Mouse (Mus musculus): ENCODE measurements at regions not wholly inside any gene's neighbourhood (a gene's known extent, or its start where the extent isn't known, plus 50 kb on each side); places are given as distances from the start of the nearest gene placed in this dataset.

DNA sequence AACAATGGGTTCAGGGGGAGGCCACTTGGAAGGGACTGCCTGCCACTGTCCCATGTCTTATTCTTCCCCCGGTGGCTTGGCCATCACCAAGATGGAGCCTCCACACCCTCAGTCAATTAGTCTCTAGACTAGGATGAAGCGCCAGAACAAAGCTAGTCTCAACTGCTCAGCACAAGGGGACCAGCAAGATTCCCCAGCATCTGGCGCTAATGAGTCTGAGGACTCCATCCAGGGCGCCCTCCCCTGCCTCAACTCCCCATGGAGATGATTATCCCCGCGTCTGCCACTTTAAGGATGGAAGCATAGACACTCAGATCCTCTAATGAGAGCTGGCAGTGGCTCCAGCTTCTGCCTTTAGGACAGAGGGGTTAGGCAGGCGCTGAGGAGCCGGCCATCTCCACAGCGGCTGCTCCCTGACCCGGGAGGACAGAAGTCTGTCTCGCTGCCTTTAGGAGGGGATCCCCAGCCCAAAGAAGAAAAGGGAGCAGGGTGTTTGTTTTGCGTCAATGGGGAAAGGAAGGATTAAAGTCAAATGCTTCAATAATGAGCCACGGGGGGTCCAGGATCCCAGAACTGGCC, 81.7 kb upstream of the Rbm19 start:
- Histone ChIP-seq H3K4me2 (replicated peaks; ENCODE audit: low read depth, low read length) (no peak overlapping the region), H3K36me3 (ENCODE audit: control insufficient read depth, insufficient read depth, low read length) (no peaks in the 10 kb centered on the region), H3K9ac (replicated peaks; ENCODE audit: low read depth, low read length) (no peak overlapping the region), H3K27ac (ENCODE audit: low read length) (no peak overlapping the region), H3K4me3 (ENCODE audit: low read depth, low read length) (no peak overlapping the region), H3K4me1 (ENCODE audit: control insufficient read depth, insufficient read depth, low read length) (no peaks in the 10 kb centered on the region), H3K9me3 (ENCODE audit: control insufficient read depth, low read depth, low read length) (no peaks in the 10 kb centered on the region), H3K27me3 (ENCODE audit: control insufficient read depth, insufficient read depth, low read length) (no peaks in the 10 kb centered on the region)
- 27% methylated on average over 13 of the region's 13 CpGs for WGBS
- no peak for ATAC-seq (ENCODE audit: insufficient number of reproducible peaks, insufficient read depth, low FRiP score, low read depth)

GRCm38 (mm10) chr5:120035251-120035650, 81.0 kb upstream of the Rbm19 start:
- Histone ChIP-seq H3K27ac (ENCODE audit: low read length) (no peak overlapping the region), H3K4me3 (ENCODE audit: low read depth, low read length) (no peak overlapping the region), H3K36me3 (ENCODE audit: control insufficient read depth, insufficient read depth, low read length) (no peaks in the 10 kb centered on the region), H3K4me2 (replicated peaks; ENCODE audit: low read depth, low read length) (no peak overlapping the region), H3K27me3 (ENCODE audit: control insufficient read depth, insufficient read depth, low read length) (no peaks in the 10 kb centered on the region), H3K4me1 (ENCODE audit: control insufficient read depth, insufficient read depth, low read length) (no peaks in the 10 kb centered on the region), H3K9ac (replicated peaks; ENCODE audit: low read depth, low read length) (no peak overlapping the region), H3K9me3 (ENCODE audit: control insufficient read depth, low read depth, low read length) (no peaks in the 10 kb centered on the region)
- WGBS = 87% methylated on average over 3 of the region's 3 CpGs
- ATAC-seq (ENCODE audit: insufficient number of reproducible peaks, insufficient read depth, low FRiP score, low read depth) = no peak

DNA sequence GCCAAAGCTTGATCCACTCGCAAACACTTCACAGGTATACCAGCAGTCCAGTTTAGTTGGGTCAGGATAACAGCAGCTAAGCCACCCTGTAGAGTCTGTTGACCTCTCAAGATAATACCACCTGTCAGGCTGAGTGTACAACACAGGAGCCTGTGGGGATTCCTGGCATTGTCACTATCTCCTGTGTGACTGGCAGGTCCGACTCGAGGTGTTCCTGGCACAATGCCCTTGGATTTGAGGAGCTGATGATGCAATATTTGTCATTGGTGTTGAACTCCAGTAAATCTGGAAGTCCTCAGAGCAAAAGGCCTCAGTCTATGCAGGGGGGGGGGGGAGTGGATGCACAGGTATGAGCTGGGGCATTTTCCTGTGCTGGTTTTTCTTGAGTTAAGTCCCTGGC, 78.5 kb upstream of the Rbm19 start:
- Histone ChIP-seq H3K4me1 (ENCODE audit: control insufficient read depth, insufficient read depth, low read length) (no peaks in the 10 kb centered on the region), H3K4me2 (replicated peaks; ENCODE audit: low read depth, low read length) (no peak overlapping the region), H3K4me3 (ENCODE audit: low read depth, low read length) (no peak overlapping the region), H3K27ac (ENCODE audit: low read length) (no peak overlapping the region), H3K36me3 (ENCODE audit: control insufficient read depth, insufficient read depth, low read length) (no peaks in the 10 kb centered on the region), H3K27me3 (ENCODE audit: control insufficient read depth, insufficient read depth, low read length) (no peaks in the 10 kb centered on the region), H3K9me3 (ENCODE audit: control insufficient read depth, low read depth, low read length) (no peaks in the 10 kb centered on the region; the same call in 1 of the 2 replicates), H3K9ac (replicated peaks; ENCODE audit: low read depth, low read length) (no peak overlapping the region)
- ATAC-seq (ENCODE audit: insufficient number of reproducible peaks, insufficient read depth, low FRiP score, low read depth) = no peak
- 83% methylated on average over 3 of the region's 3 CpGs for WGBS

DNA sequence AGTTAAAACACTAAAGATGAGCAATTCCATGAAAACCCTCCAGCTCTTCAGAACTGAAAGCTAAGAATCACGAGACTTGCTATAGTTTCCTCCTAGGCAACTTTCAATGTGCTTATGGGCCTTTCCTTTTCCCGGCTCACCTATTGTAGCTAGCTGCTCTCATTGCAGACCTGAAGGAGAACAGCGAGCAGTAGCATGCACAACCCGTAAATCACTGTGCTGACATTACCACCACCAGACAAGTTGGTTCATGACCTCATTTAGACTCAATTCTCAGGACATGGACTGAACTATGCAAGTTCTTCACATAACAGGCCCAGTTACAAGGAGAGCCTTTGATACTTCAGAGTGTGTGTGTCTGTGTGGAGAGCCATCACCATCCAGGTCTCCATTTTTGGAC, 72.5 kb upstream of the Rbm19 start:
- Histone ChIP-seq H3K36me3 (ENCODE audit: control insufficient read depth, insufficient read depth, low read length) (no peaks in the 10 kb centered on the region), H3K27me3 (ENCODE audit: control insufficient read depth, insufficient read depth, low read length) (no peaks in the 10 kb centered on the region), H3K4me1 (ENCODE audit: control insufficient read depth, insufficient read depth, low read length) (no peaks in the 10 kb centered on the region), H3K9ac (replicated peaks; ENCODE audit: low read depth, low read length) (no peak overlapping the region), H3K9me3 (ENCODE audit: control insufficient read depth, low read depth, low read length) (no peaks in the 10 kb centered on the region; the same call in 1 of the 2 replicates), H3K27ac (ENCODE audit: low read length) (no peak overlapping the region), H3K4me3 (ENCODE audit: low read depth, low read length) (no peak overlapping the region), H3K4me2 (replicated peaks; ENCODE audit: low read depth, low read length) (no peak overlapping the region)
- whole genome bisulfite sequencing = 74% methylated on average over 4 of the region's 4 CpGs
- no peak for ATAC-seq (ENCODE audit: insufficient number of reproducible peaks, insufficient read depth, low FRiP score, low read depth)

GRCm38 (mm10) chr5:120049063-120049781, 67.0 kb upstream of the Rbm19 start:
- Histone ChIP-seq H3K9ac (replicated peaks; ENCODE audit: low read depth, low read length) (no peak overlapping the region), H3K4me1 (ENCODE audit: control insufficient read depth, insufficient read depth, low read length) (no peaks in the 10 kb centered on the region), H3K27ac (ENCODE audit: low read length) (no peak overlapping the region), H3K27me3 (ENCODE audit: control insufficient read depth, insufficient read depth, low read length) (no peaks in the 10 kb centered on the region), H3K36me3 (ENCODE audit: control insufficient read depth, insufficient read depth, low read length) (no peaks in the 10 kb centered on the region), H3K9me3 (ENCODE audit: control insufficient read depth, low read depth, low read length) (no peaks in the 10 kb centered on the region), H3K4me3 (ENCODE audit: low read depth, low read length) (no peak overlapping the region), H3K4me2 (replicated peaks; ENCODE audit: low read depth, low read length) (no peak overlapping the region)
- ATAC-seq (ENCODE audit: insufficient number of reproducible peaks, insufficient read depth, low FRiP score, low read depth) = no peak
- WGBS = 74% methylated on average over 7 of the region's 7 CpGs

DNA sequence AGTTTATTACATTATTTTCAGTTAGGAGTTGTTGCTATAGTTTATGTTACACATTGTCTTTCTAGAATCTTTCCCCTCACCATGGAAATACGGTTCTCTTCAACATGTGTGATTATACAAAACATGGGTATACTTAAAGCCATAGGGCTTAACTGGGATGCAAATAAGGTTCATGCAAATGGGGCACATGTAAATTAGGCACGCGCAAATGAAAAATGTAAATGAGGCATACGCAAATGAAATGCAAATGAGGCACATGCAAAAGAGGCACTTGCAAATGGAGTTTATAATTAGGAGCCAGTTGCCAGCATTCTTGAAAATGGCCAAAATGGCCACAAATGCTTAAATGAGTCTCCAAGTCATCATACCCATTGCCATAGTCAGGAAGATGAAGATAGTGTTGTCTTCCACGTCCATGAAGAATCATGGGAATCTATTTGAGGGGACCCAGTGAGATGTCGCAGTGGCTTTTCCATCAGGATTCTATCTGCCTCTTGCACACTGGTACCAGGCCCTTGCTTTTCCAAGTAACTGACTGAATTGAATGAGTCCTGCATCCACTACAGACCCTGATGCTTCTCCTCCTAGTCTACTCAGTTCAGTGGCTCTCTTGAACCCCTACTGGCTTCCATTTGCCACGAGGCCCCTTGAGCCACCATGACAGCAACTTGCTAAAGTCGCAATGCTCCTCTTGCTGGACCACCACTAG, 65.4 kb upstream of the Rbm19 start:
- Histone ChIP-seq H3K9ac (replicated peaks; ENCODE audit: low read depth, low read length) (no peak overlapping the region), H3K4me3 (ENCODE audit: low read depth, low read length) (no peak overlapping the region), H3K9me3 (ENCODE audit: control insufficient read depth, low read depth, low read length) (no peaks in the 10 kb centered on the region), H3K27ac (ENCODE audit: low read length) (no peak overlapping the region), H3K4me1 (ENCODE audit: control insufficient read depth, insufficient read depth, low read length) (no peaks in the 10 kb centered on the region), H3K36me3 (ENCODE audit: control insufficient read depth, insufficient read depth, low read length) (no peaks in the 10 kb centered on the region), H3K4me2 (replicated peaks; ENCODE audit: low read depth, low read length) (no peak overlapping the region), H3K27me3 (ENCODE audit: control insufficient read depth, insufficient read depth, low read length) (no peaks in the 10 kb centered on the region)
- no peak for ATAC-seq (ENCODE audit: insufficient number of reproducible peaks, insufficient read depth, low FRiP score, low read depth)
- 87% methylated on average over 8 of the region's 8 CpGs for WGBS

- no peak for ATAC-seq (ENCODE audit: insufficient number of reproducible peaks, insufficient read depth, low FRiP score, low read depth)
- no peak overlapping the region for H3K9ac ChIP-seq (replicated peaks; ENCODE audit: low read depth, low read length)
- 42% methylated on average over 5 of the region's 5 CpGs for WGBS
- H3K27me3 ChIP-seq (ENCODE audit: control insufficient read depth, insufficient read depth, low read length) = no peaks in the 10 kb centered on the region
- H3K27ac ChIP-seq (ENCODE audit: low read length) = no peak overlapping the region
- no peaks in the 10 kb centered on the region for H3K36me3 ChIP-seq (ENCODE audit: control insufficient read depth, insufficient read depth, low read length)
- no peaks in the 10 kb centered on the region for H3K4me1 ChIP-seq (ENCODE audit: control insufficient read depth, insufficient read depth, low read length)
- H3K9me3 ChIP-seq (ENCODE audit: control insufficient read depth, low read depth, low read length) = no peaks in the 10 kb centered on the region
- no peak overlapping the region for H3K4me2 ChIP-seq (replicated peaks; ENCODE audit: low read depth, low read length)
- H3K4me3 ChIP-seq (ENCODE audit: low read depth, low read length) = no peak overlapping the region
These were observed 61.6 kb upstream of the Rbm19 start for GRCm38 (mm10) chr5:120054498-120055167.

All from stomach, embryonic 14.5 days (tissue).